Mouse (Mus musculus) embryonic facial prominence, embryonic 12.5 days (tissue): ENCODE measurements around the gene B3gnt2. TPM values are rescaled to one million over a fixed set of nuclear protein-coding genes. Genes with fewer than 3 reads are reported as not detected.

Experiments used
- ATAC-seq: fragments of 200-750 bp; cut with Nextera tagmentation; 2 replicates; pipeline ENCODE4 v1.8.0; 2017; ENCODE audit not compliant: insufficient number of reproducible peaks, insufficient read depth, low FRiP score, low TSS enrichment
- H3K27ac ChIP-seq: fragments of 300-500 bp; sonication (generic); 2 replicates; pipeline ENCODE4 v1.5.1; 2016; ENCODE audit warnings: mild to moderate bottlenecking
- H3K27me3 ChIP-seq: fragments of 300-500 bp; sonication (generic); 2 replicates; pipeline ENCODE4 v1.6.1; 2016; ENCODE audit warnings: mild to moderate bottlenecking, moderate library complexity
- H3K36me3 ChIP-seq: fragments of 300-500 bp; sonication (generic); 2 replicates; pipeline ENCODE4 v1.6.1; 2016; ENCODE audit warnings: mild to moderate bottlenecking
- H3K4me1 ChIP-seq: fragments of 300-500 bp; sonication (generic); 2 replicates; pipeline ENCODE4 v1.6.1; 2016
- H3K4me2 ChIP-seq: fragments of 300-500 bp; sonication (generic); replicated peaks from 2 replicates; pipeline ENCODE4 v1.6.1; 2016; ENCODE audit warnings: mild to moderate bottlenecking, moderate library complexity
- H3K4me3 ChIP-seq: fragments of 300-500 bp; sonication (generic); 2 replicates; pipeline ENCODE4 v1.5.1; 2016; ENCODE audit warnings: mild to moderate bottlenecking
- H3K9ac ChIP-seq: fragments of 300-500 bp; sonication (generic); 2 replicates; pipeline ENCODE4 v1.6.1; 2016; ENCODE audit warnings: mild to moderate bottlenecking, moderate library complexity
- H3K9me3 ChIP-seq: fragments of 300-500 bp; sonication (generic); 2 replicates; pipeline ENCODE4 v1.6.1; 2016; ENCODE audit warnings: mild to moderate bottlenecking, moderate library complexity
- WGBS: fragments of 180-500 bp; shearing (Covaris S2); methylation state at CpG from one replicate; pipeline ENCODE4 v1.1.7; 2016; 5-methylcytosine and 5-hydroxymethylcytosine counted together
- polyA plus RNA-seq: library from polyadenylated mRNA; unstranded; fragments of >200 nt; fragmentation: Nextera tagmentation; extraction: Ambion mirVana; gene quantifications from 2 replicates; pipeline ENCODE4 v1.2.1, GENCODE M21; 2016

Gene B3gnt2
- polyA plus RNA-seq, 1 experiment from 2014 or later = 6.4 TPM

GRCm38 (mm10) chr11:22856371-22856965 is 4.3 kb downstream of the B3gnt2 start:
- H3K4me2 ChIP-seq = no peak overlapping the region
- no peak overlapping the region for H3K27ac ChIP-seq
- no peaks in the 10 kb centered on the region for H3K36me3 ChIP-seq
- no peaks in the 10 kb centered on the region for H3K9me3 ChIP-seq
- H3K27me3 ChIP-seq = peaks cover 38% of the 10 kb centered on the region
- H3K9ac ChIP-seq = no peak overlapping the region
- H3K4me3 ChIP-seq = no peak overlapping the region
- WGBS = 81% methylated on average over 3 of the region's 3 CpGs
- ATAC-seq = no peak
- H3K4me1 ChIP-seq = peaks cover 14% of the 10 kb centered on the region

DNA sequence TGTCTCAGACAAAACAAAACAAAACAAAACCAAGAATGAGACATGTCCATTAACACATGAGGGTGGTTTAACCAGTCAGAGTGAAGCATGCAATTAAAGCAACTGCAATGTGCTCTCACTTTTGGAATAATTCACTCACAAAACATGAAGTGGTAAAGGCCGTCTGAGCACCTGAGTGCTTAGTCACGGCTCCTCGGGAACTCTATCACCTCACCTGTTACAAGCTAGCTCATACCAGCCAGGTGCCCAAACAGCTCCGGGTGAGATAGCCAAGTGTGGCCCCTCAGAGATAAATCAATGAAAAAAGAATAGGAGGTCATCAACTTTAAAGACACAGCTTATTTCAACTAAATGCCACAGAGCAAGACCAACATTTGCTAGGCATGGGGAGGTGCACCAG is 6.2 kb downstream of the B3gnt2 start:
- Histone ChIP-seq H3K4me2 (no peak overlapping the region), H3K36me3 (no peaks in the 10 kb centered on the region), H3K4me3 (no peak overlapping the region), H3K27me3 (peaks cover 31% of the 10 kb centered on the region), H3K4me1 (peaks cover 8% of the 10 kb centered on the region; the same call in 1 of the 2 replicates), H3K27ac (no peak overlapping the region), H3K9me3 (no peaks in the 10 kb centered on the region), H3K9ac (no peak overlapping the region)
- no peak for ATAC-seq
- WGBS = 82% methylated on average over 4 of the region's 4 CpGs

- Histone ChIP-seq H3K4me3 (no peak overlapping the region), H3K27me3 (peaks cover 26% of the 10 kb centered on the region), H3K4me2 (no peak overlapping the region), H3K9me3 (no peaks in the 10 kb centered on the region), H3K9ac (no peak overlapping the region), H3K36me3 (no peaks in the 10 kb centered on the region), H3K4me1 (peaks cover 5% of the 10 kb centered on the region; the same call in 1 of the 2 replicates), H3K27ac (no peak overlapping the region)
- WGBS = 63% methylated on average over 2 of the region's 2 CpGs
- ATAC-seq = no peak
These were observed 7.1 kb downstream of the B3gnt2 start for GRCm38 (mm10) chr11:22853477-22854157.

DNA sequence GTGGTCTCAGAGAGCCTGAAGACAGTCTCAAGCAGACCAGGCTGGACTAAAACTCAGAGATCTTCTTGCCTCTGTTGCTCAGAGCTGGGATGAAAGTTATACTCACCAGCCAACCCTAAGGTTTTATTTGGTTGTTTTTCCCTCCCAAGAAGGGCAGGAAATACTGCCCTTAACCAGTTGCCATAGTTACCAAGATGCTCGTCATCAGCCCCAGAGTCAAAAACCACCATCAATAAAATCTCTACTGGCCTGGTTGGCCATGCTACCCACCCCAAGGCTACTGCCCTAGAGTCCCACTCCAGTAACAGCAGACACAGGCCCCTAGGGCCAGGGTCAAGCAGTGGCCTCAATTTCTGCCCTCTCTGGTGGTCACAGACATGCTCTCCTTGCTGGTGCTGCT is 8.3 kb downstream of the B3gnt2 start:
- WGBS = 63% methylated on average over 1 of the region's 1 CpGs
- H3K36me3 ChIP-seq = no peaks in the 10 kb centered on the region

GRCm38 (mm10) chr11:22851416-22851815 is 9.3 kb downstream of the B3gnt2 start:
- H3K36me3 ChIP-seq = no peaks in the 10 kb centered on the region
- 0 out of 2 replicates have a peak, but pooled peaks cover 6% of the 10 kb centered on the region for H3K27me3 ChIP-seq
- H3K4me1 ChIP-seq = no peaks in the 10 kb centered on the region
- H3K4me2 ChIP-seq = no peak overlapping the region
- H3K4me3 ChIP-seq = no peak overlapping the region
- no peak for ATAC-seq
- no peaks in the 10 kb centered on the region for H3K9me3 ChIP-seq
- WGBS = 32% methylated on average over 4 of the region's 4 CpGs
- H3K27ac ChIP-seq = no peak overlapping the region
- H3K9ac ChIP-seq = no peak overlapping the region

More for the DNA sequence above, 8.3 kb downstream of the B3gnt2 start:
- Histone ChIP-seq H3K4me3 (no peak overlapping the region), H3K4me1 (no peaks in the 10 kb centered on the region), H3K4me2 (no peak overlapping the region), H3K27me3 (peaks cover 16% of the 10 kb centered on the region; the same call in 1 of the 2 replicates), H3K9me3 (no peaks in the 10 kb centered on the region), H3K9ac (no peak overlapping the region), H3K27ac (no peak overlapping the region)
- no peak for ATAC-seq

DNA sequence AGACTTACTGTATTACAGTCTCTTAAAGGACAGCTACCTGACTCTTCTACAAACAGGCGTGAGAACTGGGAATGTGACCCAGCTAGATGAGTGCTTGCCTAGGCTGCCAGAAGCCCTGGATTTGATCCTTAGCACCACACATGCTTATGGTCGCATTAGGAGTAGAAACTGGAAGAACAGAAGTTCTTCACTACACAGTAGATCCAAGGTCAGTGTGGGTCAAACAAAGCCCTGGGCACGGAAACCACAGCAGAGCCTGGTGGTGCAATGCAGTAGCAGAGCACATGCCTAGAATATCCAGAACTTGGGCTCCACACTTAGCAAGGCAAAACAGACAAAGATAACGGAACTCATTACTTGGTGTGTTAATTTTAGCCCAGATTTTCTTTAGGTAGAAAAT is 10.7 kb downstream of the B3gnt2 start:
- no peaks in the 10 kb centered on the region for H3K9me3 ChIP-seq
- no peak overlapping the region for H3K4me2 ChIP-seq
- H3K27ac ChIP-seq = no peak overlapping the region
- H3K27me3 ChIP-seq = no peaks in the 10 kb centered on the region
- H3K36me3 ChIP-seq = no peaks in the 10 kb centered on the region
- no peaks in the 10 kb centered on the region for H3K4me1 ChIP-seq
- no peak for ATAC-seq
- 78% methylated on average over 4 of the region's 4 CpGs for WGBS
- H3K4me3 ChIP-seq = no peak overlapping the region
- H3K9ac ChIP-seq = no peak overlapping the region

GRCm38 (mm10) chr11:22848649-22849195 is 12.0 kb downstream of the B3gnt2 start:
- Histone ChIP-seq H3K4me3 (no peak overlapping the region), H3K27me3 (no peaks in the 10 kb centered on the region), H3K36me3 (no peaks in the 10 kb centered on the region), H3K4me1 (no peaks in the 10 kb centered on the region), H3K4me2 (no peak overlapping the region), H3K9me3 (no peaks in the 10 kb centered on the region), H3K27ac (no peak overlapping the region), H3K9ac (no peak overlapping the region)
- WGBS = 88% methylated on average over 5 of the region's 5 CpGs
- ATAC-seq = no peak

DNA sequence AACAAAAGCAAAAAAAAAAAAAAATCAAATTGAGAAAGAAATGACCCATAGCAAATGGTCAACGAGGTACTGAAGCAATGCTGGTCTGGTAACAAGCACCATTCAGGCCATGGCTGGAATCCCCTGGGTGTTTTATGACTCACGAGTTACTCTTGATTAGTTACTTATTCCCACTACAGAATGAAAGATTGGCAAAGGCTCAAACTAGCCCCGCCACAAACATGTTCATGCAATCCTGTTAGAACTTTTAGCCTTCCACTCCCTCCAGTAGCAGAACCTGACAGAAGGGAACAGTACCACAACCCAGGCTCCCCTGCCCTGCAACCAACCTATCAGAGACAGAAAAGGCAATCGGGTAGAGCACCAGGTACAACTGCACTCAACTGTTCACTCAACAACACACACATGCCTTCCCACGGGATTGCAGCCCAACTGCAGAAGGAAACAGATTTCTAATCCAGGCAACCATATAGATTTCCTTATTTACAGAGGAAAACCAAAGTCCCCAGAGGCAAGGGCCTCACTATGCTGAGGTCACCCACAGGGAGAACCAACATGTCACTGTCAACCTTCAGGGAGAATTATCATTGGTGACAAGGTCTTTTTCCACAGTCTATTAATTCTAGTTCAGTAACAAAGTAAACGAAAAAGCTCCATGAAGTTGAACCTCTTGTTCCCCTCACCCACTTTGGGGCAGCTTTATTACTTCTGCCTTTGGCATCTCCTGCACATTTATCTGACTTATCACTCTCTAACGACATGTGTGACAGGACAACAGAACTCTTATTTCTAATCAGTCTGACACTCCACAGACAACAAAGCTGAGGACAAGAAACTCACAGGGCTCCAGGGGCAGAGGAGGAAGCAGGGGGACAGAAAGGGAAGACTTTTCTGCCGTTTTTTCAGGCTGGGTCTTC is 12.8 kb downstream of the B3gnt2 start:
- H3K9ac ChIP-seq = no peak overlapping the region
- H3K4me1 ChIP-seq = no peaks in the 10 kb centered on the region
- ATAC-seq = no peak
- H3K27ac ChIP-seq = no peak overlapping the region
- no peaks in the 10 kb centered on the region for H3K36me3 ChIP-seq
- WGBS = 65% methylated on average over 8 of the region's 8 CpGs
- no peaks in the 10 kb centered on the region for H3K9me3 ChIP-seq
- no peaks in the 10 kb centered on the region for H3K27me3 ChIP-seq
- H3K4me3 ChIP-seq = no peak overlapping the region
- H3K4me2 ChIP-seq = no peak overlapping the region

- no peak overlapping the region for H3K4me2 ChIP-seq
- H3K4me1 ChIP-seq = no peaks in the 10 kb centered on the region
- no peak overlapping the region for H3K4me3 ChIP-seq
- no peaks in the 10 kb centered on the region for H3K27me3 ChIP-seq
- no peaks in the 10 kb centered on the region for H3K9me3 ChIP-seq
- no peaks in the 10 kb centered on the region for H3K36me3 ChIP-seq
- no peak overlapping the region for H3K27ac ChIP-seq
- 65% methylated on average over 8 of the region's 8 CpGs for WGBS
- no peak overlapping the region for H3K9ac ChIP-seq
- ATAC-seq = no peak
These were observed 13.6 kb downstream of the B3gnt2 start for GRCm38 (mm10) chr11:22846960-22847731.

DNA sequence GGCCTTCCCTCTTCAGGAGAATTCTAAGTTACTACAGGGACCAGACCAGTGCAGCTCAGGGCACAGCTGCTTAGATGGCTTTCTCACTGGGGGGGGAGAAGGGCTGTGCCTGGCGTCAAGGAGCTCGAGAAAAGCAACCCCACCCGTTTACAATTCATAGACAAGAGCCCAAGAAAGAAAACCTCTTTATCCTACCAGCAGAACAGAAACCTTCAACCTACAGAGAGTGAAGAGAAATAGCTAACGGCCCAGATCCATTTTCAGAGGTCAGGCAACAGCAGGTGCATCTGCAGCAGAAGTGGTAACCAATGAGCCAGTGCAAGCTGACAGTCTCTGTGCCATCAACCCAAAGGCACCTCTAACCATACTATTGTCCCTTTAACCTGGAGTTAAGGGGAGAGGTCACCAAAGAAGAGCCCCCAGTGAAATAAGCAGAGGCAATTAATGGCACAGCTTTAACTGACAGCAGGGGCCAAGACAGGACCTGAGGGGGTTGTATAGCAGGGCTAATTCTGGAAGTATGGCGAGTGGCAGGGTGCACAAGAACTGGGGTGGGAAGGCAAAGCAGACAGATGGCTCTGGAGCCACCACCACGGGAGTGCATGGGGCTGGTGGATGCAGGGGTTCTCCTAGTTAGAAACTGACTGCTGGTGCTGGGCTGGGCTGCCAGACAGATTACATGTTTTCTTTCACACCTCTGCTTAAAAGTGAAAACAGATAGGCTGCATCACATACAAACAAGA is 14.5 kb downstream of the B3gnt2 start:
- H3K27ac ChIP-seq = no peak overlapping the region
- no peaks in the 10 kb centered on the region for H3K4me1 ChIP-seq
- no peaks in the 10 kb centered on the region for H3K36me3 ChIP-seq
- no peaks in the 10 kb centered on the region for H3K9me3 ChIP-seq
- no peak overlapping the region for H3K4me2 ChIP-seq
- no peaks in the 10 kb centered on the region for H3K27me3 ChIP-seq
- H3K9ac ChIP-seq = no peak overlapping the region
- ATAC-seq = no peak
- WGBS = 57% methylated on average over 6 of the region's 6 CpGs
- H3K4me3 ChIP-seq = no peak overlapping the region
